Mouse (Mus musculus) kidney, adult 10 weeks (tissue): Measurements from ENCODE around the gene Gsta4. TPM values are rescaled to one million over a fixed set of nuclear protein-coding genes. Genes with fewer than 3 reads are reported as not detected.

Experiments
- polyA plus RNA-seq: library from polyadenylated mRNA; stranded (reverse); fragments of 350-450 nt; fragmentation: Illumina TruSeq; extraction: RNeasy Lipid Tissue Mini Kit (QIAGEN cat#74804); gene quantifications from one replicate; pipeline ENCODE4 v1.2.3, GENCODE M21; 2014; ENCODE audit warnings: low read depth, low replicate concordance

Gsta4 gene
- 117 TPM for polyA plus RNA-seq

GRCm38 (mm10) chr9:78182474-78182873 lies at the start of gene Gsta4:
TSS of gene Gsta4 (plus strand) at chr9:78182774.

GRCm38 (mm10) chr9:78230461-78230860 lies 47.9 kb downstream of the Gsta4 start, which contains the start of gene Gsta1:
TSS of gene Gsta1 (plus strand) at chr9:78230656.

GRCm38 (mm10) chr9:78256914-78257313 lies 74.3 kb downstream of the Gsta4 start, which contains the start of gene Gm3776:
TSS of gene Gm3776 (plus strand) at chr9:78257129.

Other genes starting within 250 kb of the Gsta4 start
- gene Gcm1, start 130.8 kb upstream of the Gsta4 start, polyA plus RNA-seq = 2.5 TPM
- 49.6 TPM for gene Fbxo9, start 73.7 kb upstream of the Gsta4 start, polyA plus RNA-seq
- gene Ick, start 73.6 kb upstream of the Gsta4 start, polyA plus RNA-seq = 14.0 TPM
- gene Gsta1, start 47.9 kb downstream of the Gsta4 start, polyA plus RNA-seq = 11.3 TPM
- gene Gm3776, start 74.4 kb downstream of the Gsta4 start, polyA plus RNA-seq = not detected
- gene Gm10639, start 107.1 kb downstream of the Gsta4 start, polyA plus RNA-seq = 86.5 TPM
- not detected for gene Omt2a, start 132.0 kb downstream of the Gsta4 start, polyA plus RNA-seq
- gene Omt2b, start 144.8 kb downstream of the Gsta4 start, polyA plus RNA-seq = not detected
- gene Gsta2, start 173.0 kb downstream of the Gsta4 start, polyA plus RNA-seq = 2,120 TPM
- not detected for gene Dppa5a, start 185.4 kb downstream of the Gsta4 start, polyA plus RNA-seq
- not detected for gene Ooep, start 196.0 kb downstream of the Gsta4 start, polyA plus RNA-seq
- gene Ddx43, start 213.0 kb downstream of the Gsta4 start, polyA plus RNA-seq = 0.24 TPM